Mouse (Mus musculus): ENCODE data around the gene Trhr2. TPM values are rescaled to one million over a fixed set of nuclear protein-coding genes. Genes with fewer than 3 reads are reported as not detected.
A peak's percentile ranks its signal among the peaks of the same experiment; 100 is the strongest.

Gene Trhr2
- total RNA-seq, 1 experiment from 2014 or later: not detected

- ATAC-seq (replicated peaks in 1 of 2; ENCODE audit: insufficient read depth in 1 of 2, low FRiP score in 2 of 2, low TSS enrichment in 1 of 2, low read depth in 1 of 2, poor library complexity in 2 of 2, severe bottlenecking in 2 of 2): no peak
Measured at GRCm38 (mm10) chr8:122359111-122359775, 1.3 kb downstream of the Trhr2 start.

GRCm38 (mm10) chr8:122357641-122358040 is 2.9 kb downstream of the Trhr2 start:
- ATAC-seq (replicated peaks in 1 of 2; ENCODE audit: insufficient read depth in 1 of 2, low FRiP score in 2 of 2, low TSS enrichment in 1 of 2, low read depth in 1 of 2, poor library complexity in 2 of 2, severe bottlenecking in 2 of 2): no peak

- no peak for ATAC-seq (replicated peaks in 1 of 2; ENCODE audit: insufficient read depth in 1 of 2, low FRiP score in 2 of 2, low TSS enrichment in 1 of 2, low read depth in 1 of 2, poor library complexity in 2 of 2, severe bottlenecking in 2 of 2)
Measured at GRCm38 (mm10) chr8:122357202-122357601, 3.3 kb downstream of the Trhr2 start.

- peak in 1 of 2 experiments; percentile 42; a peak in 1 of 4 replicates for ATAC-seq (replicated peaks in 1 of 2; ENCODE audit: insufficient read depth in 1 of 2, low FRiP score in 2 of 2, low TSS enrichment in 1 of 2, low read depth in 1 of 2, poor library complexity in 2 of 2, severe bottlenecking in 2 of 2)
Measured at GRCm38 (mm10) chr8:122355642-122356606, 4.6 kb downstream of the Trhr2 start.

GRCm38 (mm10) chr8:122354157-122354556 is 6.4 kb downstream of the Trhr2 start:
- no peak for ATAC-seq (replicated peaks in 1 of 2; ENCODE audit: insufficient read depth in 1 of 2, low FRiP score in 2 of 2, low TSS enrichment in 1 of 2, low read depth in 1 of 2, poor library complexity in 2 of 2, severe bottlenecking in 2 of 2)

- ATAC-seq (replicated peaks in 1 of 2; ENCODE audit: insufficient read depth in 1 of 2, low FRiP score in 2 of 2, low TSS enrichment in 1 of 2, low read depth in 1 of 2, poor library complexity in 2 of 2, severe bottlenecking in 2 of 2): no peak
Measured at GRCm38 (mm10) chr8:122350309-122351089, 10.0 kb downstream of the Trhr2 start.

GRCm38 (mm10) chr8:122349357-122350297 is 10.9 kb downstream of the Trhr2 start:
- ATAC-seq (replicated peaks in 1 of 2; ENCODE audit: insufficient read depth in 1 of 2, low FRiP score in 2 of 2, low TSS enrichment in 1 of 2, low read depth in 1 of 2, poor library complexity in 2 of 2, severe bottlenecking in 2 of 2): peak; percentile 51 to 70

GRCm38 (mm10) chr8:122347811-122348552 is 12.6 kb downstream of the Trhr2 start:
- no peak for ATAC-seq (replicated peaks in 1 of 2; ENCODE audit: insufficient read depth in 1 of 2, low FRiP score in 2 of 2, low TSS enrichment in 1 of 2, low read depth in 1 of 2, poor library complexity in 2 of 2, severe bottlenecking in 2 of 2)

GRCm38 (mm10) chr8:122345181-122346095 is 15.1 kb downstream of the Trhr2 start:
- ATAC-seq (replicated peaks in 1 of 2; ENCODE audit: insufficient read depth in 1 of 2, low FRiP score in 2 of 2, low TSS enrichment in 1 of 2, low read depth in 1 of 2, poor library complexity in 2 of 2, severe bottlenecking in 2 of 2): 0 out of 4 replicates have a peak, but pooled peaks of 1 of the 2 experiments have one; percentile 9

GRCm38 (mm10) chr8:122344219-122344618 is 16.3 kb downstream of the Trhr2 start:
- ATAC-seq (replicated peaks in 1 of 2; ENCODE audit: insufficient read depth in 1 of 2, low FRiP score in 2 of 2, low TSS enrichment in 1 of 2, low read depth in 1 of 2, poor library complexity in 2 of 2, severe bottlenecking in 2 of 2): no peak

GRCm38 (mm10) chr8:122343758-122344157 is 16.8 kb downstream of the Trhr2 start:
- ATAC-seq (replicated peaks in 1 of 2; ENCODE audit: insufficient read depth in 1 of 2, low FRiP score in 2 of 2, low TSS enrichment in 1 of 2, low read depth in 1 of 2, poor library complexity in 2 of 2, severe bottlenecking in 2 of 2): 0 out of 4 replicates have a peak, but pooled peaks of 1 of the 2 experiments have one; percentile 24

- no peak for ATAC-seq (replicated peaks in 1 of 2; ENCODE audit: insufficient read depth in 1 of 2, low FRiP score in 2 of 2, low TSS enrichment in 1 of 2, low read depth in 1 of 2, poor library complexity in 2 of 2, severe bottlenecking in 2 of 2)
Measured at GRCm38 (mm10) chr8:122343341-122343740, 17.2 kb downstream of the Trhr2 start.

- ATAC-seq (replicated peaks in 1 of 2; ENCODE audit: insufficient read depth in 1 of 2, low FRiP score in 2 of 2, low TSS enrichment in 1 of 2, low read depth in 1 of 2, poor library complexity in 2 of 2, severe bottlenecking in 2 of 2): peak in 1 of 2 experiments; percentile 35; a peak in 2 of 4 replicates
Measured at GRCm38 (mm10) chr8:122342806-122343209, 17.7 kb downstream of the Trhr2 start.

GRCm38 (mm10) chr8:122342362-122342761 is 18.2 kb downstream of the Trhr2 start:
- ATAC-seq (replicated peaks in 1 of 2; ENCODE audit: insufficient read depth in 1 of 2, low FRiP score in 2 of 2, low TSS enrichment in 1 of 2, low read depth in 1 of 2, poor library complexity in 2 of 2, severe bottlenecking in 2 of 2): no peak

GRCm38 (mm10) chr8:122341790-122342189 is 18.8 kb downstream of the Trhr2 start:
- ATAC-seq (replicated peaks in 1 of 2; ENCODE audit: insufficient read depth in 1 of 2, low FRiP score in 2 of 2, low TSS enrichment in 1 of 2, low read depth in 1 of 2, poor library complexity in 2 of 2, severe bottlenecking in 2 of 2): no peak
